ENCODE assay signal across 9 mouse cellular contexts in the genomic region with DNA sequence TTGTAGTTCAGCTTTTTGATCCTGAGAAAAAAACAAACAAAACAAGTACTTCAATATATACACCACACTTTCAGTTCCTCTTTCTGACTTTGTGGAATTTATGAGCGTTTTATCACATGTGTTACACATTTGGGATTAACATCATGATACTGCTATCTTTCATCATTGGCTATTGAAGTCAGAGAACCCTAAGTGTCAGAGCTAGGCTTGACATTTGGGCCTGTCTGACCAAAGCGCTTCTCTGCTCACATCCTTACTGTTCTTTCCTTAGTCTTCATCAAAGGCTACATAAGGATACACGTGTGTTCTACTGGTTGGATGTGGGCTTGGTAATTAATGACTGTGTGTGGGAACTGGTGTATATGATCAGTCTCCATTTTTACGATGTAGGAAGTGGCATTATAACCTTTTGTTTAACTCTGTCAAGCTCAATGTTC. TPM values are rescaled to one million over a fixed set of nuclear protein-coding genes. Genes with fewer than 3 reads are reported as not detected.
A peak's percentile ranks its signal among the peaks of the same experiment; 100 is the strongest.
DNase-seq lines count a peak whose midpoint lies in the region; ATAC-seq lines count a peak whose summit lies in the region.
"Had no signal": no experiment of that assay in that cellular context is flagged by ENCODE, and none has a peak within 500 bp of the region (broad histone marks: within the 10 kb centered on the region; RNA-seq: fewer than 3 reads in every experiment).

No protein-coding gene starts in this region.

- no peak overlapping the region for H3K27ac ChIP-seq in heart, embryonic 12.5 days (ENCODE audit: poor library complexity, severe bottlenecking)
- H3K27ac ChIP-seq in midbrain, embryonic 10.5 days (replicated peaks): no peak overlapping the region

- no peak overlapping the region for H3K4me3 ChIP-seq in heart, embryonic 12.5 days
- H3K4me3 ChIP-seq in midbrain, embryonic 10.5 days: peak overlapping the region; percentile 96; the same call in 1 of the 2 replicates

- peak overlapping the region; percentile 33; the same call in 1 of the 2 replicates for H3K4me2 ChIP-seq in heart, embryonic 12.5 days

- intact Hi-C loops in heart, postnatal 10 days (cut with DNase I): no loop called here

- DNase-seq in heart, postnatal 10 days: no peak
- DNase-seq in A20 (ENCODE audit: low read depth, low spot score): peak; percentile 74
- DNase-seq in midbrain, embryonic 10.5 days (ENCODE audit: low spot score): no peak
- no peak for DNase-seq in right cerebral cortex, postnatal 14 days
- DNase-seq in adrenal gland, adult 8-10 months: no peak
- no peak for DNase-seq in kidney, postnatal 25 days
- DNase-seq: layer of hippocampus, postnatal 36 days had no signal

- ATAC-seq in heart, embryonic 12.5 days (ENCODE audit: insufficient number of reproducible peaks, low FRiP score): no peak
- peak; percentile 51 to 62 for ATAC-seq in hematopoietic stem cell, adult 5-6 weeks (replicated peaks in 1 of 2; ENCODE audit: insufficient read depth in 1 of 2, low FRiP score in 2 of 2, low TSS enrichment in 1 of 2, low read depth in 1 of 2, poor library complexity in 2 of 2, severe bottlenecking in 2 of 2)

- WGBS in heart, embryonic 12.5 days: 73% methylated on average over 4 of the region's 4 CpGs
- WGBS in midbrain, embryonic 10.5 days: 81% methylated on average over 4 of the region's 4 CpGs

- peaks cover 15% of the 10 kb centered on the region for H3K4me1 ChIP-seq in heart, embryonic 12.5 days (replicated peaks)
- peaks cover 27% of the 10 kb centered on the region for H3K4me1 ChIP-seq in midbrain, embryonic 10.5 days

- no peaks in the 10 kb centered on the region for H3K27me3 ChIP-seq in heart, embryonic 12.5 days (replicated peaks)
- H3K27me3 ChIP-seq in midbrain, embryonic 10.5 days (ENCODE audit: low read depth, poor library complexity, severe bottlenecking): no peaks in the 10 kb centered on the region

- H3K9ac ChIP-seq in heart, embryonic 12.5 days: 0 out of 2 replicates have a peak overlapping the region, but pooled peaks have one; percentile 28

- H3K36me3 ChIP-seq in heart, embryonic 12.5 days: peaks cover 17% of the 10 kb centered on the region
- peaks cover 26% of the 10 kb centered on the region for H3K36me3 ChIP-seq in midbrain, embryonic 10.5 days

- H3K9me3 ChIP-seq in heart, embryonic 12.5 days (replicated peaks): no peaks in the 10 kb centered on the region
- H3K9me3 ChIP-seq in midbrain, embryonic 10.5 days (replicated peaks): no peaks in the 10 kb centered on the region

RNA-seq across cellular contexts. Expression of gene Alg9, which starts 0.8 kb away (rescaled TPM):
- polyA plus RNA-seq in heart, embryonic 12.5 days (2016; fragmentation: Nextera tagmentation; extraction: Ambion mirVana): 38.6 TPM in 2 replicates
- 10 to 100 TPM; 10.5 to 16.1 TPM for total RNA-seq in heart, postnatal 10 days (2021)
- 18.0 and 18.2 TPM in 2 replicates for total RNA-seq in hematopoietic stem cell, adult 5-6 weeks (2017)
- polyA plus RNA-seq in midbrain, embryonic 10.5 days (2016; fragmentation: Nextera tagmentation; extraction: Ambion mirVana): 37.9 and 38.1 TPM in 2 replicates
- 10 to 100 TPM; 17.6 to 31.5 (median 21.7) TPM for total RNA-seq in adrenal gland, adult 8-10 months (2022)

RNA-seq across cellular contexts. Expression of gene 1110032A03Rik, which starts 1.3 kb away (rescaled TPM):
- 19.9 and 20.7 TPM in 2 replicates for polyA plus RNA-seq in heart, embryonic 12.5 days (2016; fragmentation: Nextera tagmentation; extraction: Ambion mirVana)
- 10 to 100 TPM; 12.5 to 13.9 TPM for total RNA-seq in heart, postnatal 10 days (2021)
- total RNA-seq in hematopoietic stem cell, adult 5-6 weeks (2017): 22.5 and 37.0 TPM in 2 replicates
- 29.6 and 30.1 TPM in 2 replicates for polyA plus RNA-seq in midbrain, embryonic 10.5 days (2016; fragmentation: Nextera tagmentation; extraction: Ambion mirVana)
- total RNA-seq in adrenal gland, adult 8-10 months (2022): 10 to 100 TPM; 43.1 to 53.3 (median 44.2) TPM

RNA-seq across cellular contexts. Expression of gene Fdxacb1, which starts 6.0 kb away (rescaled TPM):
- polyA plus RNA-seq in heart, embryonic 12.5 days (2016; fragmentation: Nextera tagmentation; extraction: Ambion mirVana): 8.0 and 10.3 TPM in 2 replicates
- total RNA-seq in heart, postnatal 10 days (2021): 1 to 10 TPM; 6.6 to 6.9 TPM
- total RNA-seq in hematopoietic stem cell, adult 5-6 weeks (2017): 8.8 and 8.9 TPM in 2 replicates
- polyA plus RNA-seq in midbrain, embryonic 10.5 days (2016; fragmentation: Nextera tagmentation; extraction: Ambion mirVana): 12.1 and 12.8 TPM in 2 replicates
- total RNA-seq in adrenal gland, adult 8-10 months (2022): 1 to 10 TPM; 5.3 to 8.9 (median 6.7) TPM

RNA-seq across cellular contexts. Expression of gene Hspb2, which starts 21.9 kb away (rescaled TPM):
- polyA plus RNA-seq in heart, embryonic 12.5 days (2016; fragmentation: Nextera tagmentation; extraction: Ambion mirVana): 284 and 285 TPM in 2 replicates
- 100 to 1,000 TPM; 119 to 133 TPM for total RNA-seq in heart, postnatal 10 days (2021)
- not detected in 2 replicates for total RNA-seq in hematopoietic stem cell, adult 5-6 weeks (2017)
- 0.33 and 0.60 TPM in 2 replicates for polyA plus RNA-seq in midbrain, embryonic 10.5 days (2016; fragmentation: Nextera tagmentation; extraction: Ambion mirVana)
- 1 to 10 TPM; 3.0 to 3.2 (median 3.1) TPM for total RNA-seq in adrenal gland, adult 8-10 months (2022)

RNA-seq across cellular contexts. Expression of gene Cryab, which starts 22.9 kb away (rescaled TPM):
- 1,032 and 1,048 TPM in 2 replicates for polyA plus RNA-seq in heart, embryonic 12.5 days (2016; fragmentation: Nextera tagmentation; extraction: Ambion mirVana)
- total RNA-seq in heart, postnatal 10 days (2021): 1,000 to 10,000 TPM; 1,315 to 1,426 TPM
- 0.84 TPM in 1 of 2 replicates, not detected in the other for total RNA-seq in hematopoietic stem cell, adult 5-6 weeks (2017)
- polyA plus RNA-seq in midbrain, embryonic 10.5 days (2016; fragmentation: Nextera tagmentation; extraction: Ambion mirVana): 3.6 and 5.9 TPM in 2 replicates
- 10 to 100 TPM; 26.8 to 60.1 (median 38.2) TPM for total RNA-seq in adrenal gland, adult 8-10 months (2022)
